Mouse (Mus musculus): Measurements from ENCODE around the gene Tpm3. TPM values are rescaled to one million over a fixed set of nuclear protein-coding genes. Genes with fewer than 3 reads are reported as not detected.

The Tpm3 gene
- total and polyA plus RNA-seq, 3 experiments: 309 to 810 (median 448) TPM

- peak; percentile 74; the same call in 1 of the 2 replicates for TF ChIP-seq MAFK (IDR thresholded peaks at IDR 0.05; ENCODE audit: insufficient replicate concordance, low read length)
- 0 out of 2 replicates have a peak, but pooled peaks have one; percentile 44 for TF ChIP-seq KAT2A (IDR thresholded peaks at IDR 0.05; ENCODE audit: insufficient replicate concordance, low read length)
- no peak for TF ChIP-seq USF1 (IDR thresholded peaks at IDR 0.05; ENCODE audit: low read depth, low read length)
- peak; percentile 91; the same call in 1 of the 2 replicates for TF ChIP-seq MAZ (IDR thresholded peaks at IDR 0.05; ENCODE audit: low read depth, low read length)
- 0 out of 2 replicates have a peak, but pooled peaks have one; percentile 68 for TF ChIP-seq MXI1 (IDR thresholded peaks at IDR 0.05; ENCODE audit: low read depth, low read length)
- TF ChIP-seq CHD1 (IDR thresholded peaks at IDR 0.05; ENCODE audit: low read depth, low read length): no peak
- TF ChIP-seq RCOR1 (conservative IDR thresholded peaks at IDR 0.05; ENCODE audit: low read depth, low read length): peak; percentile 93
- peak; percentile 84 for TF ChIP-seq CHD2 (IDR thresholded peaks at IDR 0.05; ENCODE audit: low read length)
- TF ChIP-seq POLR2AphosphoS2 (IDR thresholded peaks at IDR 0.05; ENCODE audit: low read depth, low read length): no peak
- peak; percentile 94 for TF ChIP-seq MEF2A (IDR thresholded peaks at IDR 0.05; ENCODE audit: borderline replicate concordance, low read depth, low read length)
- TF ChIP-seq ELF1 (IDR thresholded peaks at IDR 0.05; ENCODE audit: low read depth, low read length): peak; percentile 71
- TF ChIP-seq MAX (IDR thresholded peaks at IDR 0.05; ENCODE audit: low read length): peak; percentile 83; the same call in 1 of the 2 replicates
- TF ChIP-seq SIN3A (IDR thresholded peaks at IDR 0.05; ENCODE audit: low read length): peak; percentile 84
- TF ChIP-seq BHLHE40 (IDR thresholded peaks at IDR 0.05; ENCODE audit: low read depth, low read length): peak; percentile 86
- no peak for TF ChIP-seq PAX5 (IDR thresholded peaks at IDR 0.05; ENCODE audit: low read length)
These were observed 53.3 kb downstream of the Tpm3 start (continued) for GRCm38 (mm10) chr3:90125710-90126109.

- Histone ChIP-seq H3K9ac (ENCODE audit: insufficient read depth, low read depth) (no peak overlapping the region), H3K27me3 (replicated peaks) (no peaks in the 10 kb centered on the region), H3K4me1 (ENCODE audit: control insufficient read depth in 1 of 2, insufficient read depth in 2 of 2) (peaks cover 4 to 35% of the 10 kb centered on the region in 2 experiments), H3K9me3 (replicated peaks; ENCODE audit: low read length) (no peaks in the 10 kb centered on the region), H3K4me2 (ENCODE audit: insufficient read depth, low read depth, poor library complexity, severe bottlenecking) (no peak overlapping the region), H3K36me3 (replicated peaks in 1 of 2; ENCODE audit: control insufficient read depth in 1 of 2, insufficient read depth in 1 of 2, low read length in 1 of 2) (no peaks in the 10 kb centered on the region), H3K27ac (ENCODE audit: insufficient read depth, low read depth) (no peak overlapping the region), H3K4me3 (replicated peaks in 1 of 3; ENCODE audit: low read depth in 2 of 3, low read length in 2 of 3, poor library complexity in 1 of 3) (no peak overlapping the region), H3K79me2 (replicated peaks; ENCODE audit: control insufficient read depth, extremely low read depth, insufficient read depth, poor library complexity, severe bottlenecking) (no peaks in the 10 kb centered on the region)
- dilution Hi-C loops (cut with MboI; ENCODE audit: extremely low pct_ligation_motif_present, extremely low pct_unique_long_range_greater_than_20kb, low sequenced_read_pairs) (no loop called here), in situ Hi-C loops (cut with MboI; ENCODE audit: low pct_ligation_motif_present, low pct_unique_long_range_greater_than_20kb, low sequenced_read_pairs) (no loop called here)
- TF ChIP-seq RAD21 (IDR thresholded peaks at IDR 0.05; ENCODE audit: low read depth, low read length): no peak
- DNase-seq (ENCODE audit: extremely low read depth): no peak
These were observed 55.4 kb downstream of the Tpm3 start for GRCm38 (mm10) chr3:90127881-90128280.

GRCm38 (mm10) chr3:90132745-90133144 lies 60.3 kb downstream of the Tpm3 start:
- no peak for TF ChIP-seq ZC3H11A (IDR thresholded peaks at IDR 0.05; ENCODE audit: low read depth, low read length)
- no peak for TF ChIP-seq TCF12 (IDR thresholded peaks at IDR 0.05; ENCODE audit: low read depth, low read length)
- no peak for TF ChIP-seq MYC (IDR thresholded peaks at IDR 0.05; ENCODE audit: low read depth, low read length)
- no peak for TF ChIP-seq NRF1 (IDR thresholded peaks at IDR 0.05; ENCODE audit: low read depth, low read length)
- TF ChIP-seq SMC3 (IDR thresholded peaks at IDR 0.05; ENCODE audit: low read depth, low read length): no peak
- TF ChIP-seq SIN3A (IDR thresholded peaks at IDR 0.05; ENCODE audit: low read length): no peak
- no peak for TF ChIP-seq CHD2 (IDR thresholded peaks at IDR 0.05; ENCODE audit: low read length)
- TF ChIP-seq USF2 (conservative IDR thresholded peaks at IDR 0.05; ENCODE audit: low read depth, low read length): no peak
- no peak for TF ChIP-seq MAZ (IDR thresholded peaks at IDR 0.05; ENCODE audit: low read depth, low read length)
- TF ChIP-seq MAFK (IDR thresholded peaks at IDR 0.05; ENCODE audit: insufficient replicate concordance, low read length): no peak
- no peak for TF ChIP-seq UBTF (IDR thresholded peaks at IDR 0.05; ENCODE audit: low read depth, low read length)
- TF ChIP-seq POLR2AphosphoS2 (IDR thresholded peaks at IDR 0.05; ENCODE audit: low read depth, low read length): no peak
- no peak for TF ChIP-seq KAT2A (IDR thresholded peaks at IDR 0.05; ENCODE audit: insufficient replicate concordance, low read length)
- no peak for TF ChIP-seq RCOR1 (conservative IDR thresholded peaks at IDR 0.05; ENCODE audit: low read depth, low read length)
- TF ChIP-seq CTCF (conservative IDR thresholded peaks at IDR 0.05 in 1 of 2, IDR thresholded peaks at IDR 0.05 in 1 of 2; ENCODE audit: low read depth in 2 of 2, low read length in 2 of 2): no peak
- Histone ChIP-seq H3K4me3 (replicated peaks in 1 of 3; ENCODE audit: low read depth in 2 of 3, low read length in 2 of 3, poor library complexity in 1 of 3) (no peak overlapping the region), H3K27me3 (replicated peaks) (no peaks in the 10 kb centered on the region), H3K4me2 (ENCODE audit: insufficient read depth, low read depth, poor library complexity, severe bottlenecking) (no peak overlapping the region), H3K36me3 (replicated peaks in 1 of 2; ENCODE audit: control insufficient read depth in 1 of 2, insufficient read depth in 1 of 2, low read length in 1 of 2) (no peaks in the 10 kb centered on the region), H3K4me1 (ENCODE audit: control insufficient read depth in 1 of 2, insufficient read depth in 2 of 2) (peaks cover 0 to 4% of the 10 kb centered on the region in 2 experiments; a peak in 2 of 4 replicates), H3K9ac (ENCODE audit: insufficient read depth, low read depth) (no peak overlapping the region), H3K79me2 (replicated peaks; ENCODE audit: control insufficient read depth, extremely low read depth, insufficient read depth, poor library complexity, severe bottlenecking) (no peaks in the 10 kb centered on the region), H3K9me3 (replicated peaks; ENCODE audit: low read length) (no peaks in the 10 kb centered on the region), H3K27ac (ENCODE audit: insufficient read depth, low read depth) (no peak overlapping the region)
- dilution Hi-C loops (cut with MboI; ENCODE audit: extremely low pct_ligation_motif_present, extremely low pct_unique_long_range_greater_than_20kb, low sequenced_read_pairs): no loop called here
- in situ Hi-C loops (cut with MboI; ENCODE audit: low pct_ligation_motif_present, low pct_unique_long_range_greater_than_20kb, low sequenced_read_pairs): no loop called here
- no peak for DNase-seq (ENCODE audit: extremely low read depth)

Data from CH12.LX (cell line).